Mouse (Mus musculus) hindbrain, embryonic 16.5 days (tissue): ENCODE results near the gene Zfp985. TPM values are rescaled to one million over a fixed set of nuclear protein-coding genes. Genes with fewer than 3 reads are reported as not detected.
"Not testable (repeated sequence)": the region's sequence is repeated elsewhere in the genome, so short reads cannot be mapped to it uniquely, and the experiment has no call there.

Source experiments
- ATAC-seq: fragments of 200-750 bp; cut with Nextera tagmentation; 2 replicates; pipeline ENCODE4 v1.8.0; 2017; ENCODE audit warnings: moderate TSS enrichment, moderate library complexity
- H3K27ac ChIP-seq: fragments of 300-500 bp; sonication (generic); 2 replicates; pipeline ENCODE4 v1.5.1; 2014; ENCODE audit warnings: low read depth, mild to moderate bottlenecking, control low read depth, low read length, moderate library complexity
- H3K27me3 ChIP-seq: fragments of 300-500 bp; sonication (generic); replicated peaks from 2 replicates; pipeline ENCODE4 v1.6.1; 2014; ENCODE audit warnings: low read length; ENCODE audit not compliant: control insufficient read depth, insufficient read depth
- H3K36me3 ChIP-seq: fragments of 300-500 bp; sonication (generic); 2 replicates; pipeline ENCODE4 v1.6.1; 2014; ENCODE audit warnings: mild to moderate bottlenecking, low read length, moderate library complexity, mixed read lengths; ENCODE audit not compliant: control insufficient read depth, insufficient read depth
- H3K4me1 ChIP-seq: fragments of 300-500 bp; sonication (generic); 2 replicates; pipeline ENCODE4 v1.6.1; 2014; ENCODE audit warnings: low read depth, low read length; ENCODE audit not compliant: control insufficient read depth, insufficient read depth
- H3K4me2 ChIP-seq: fragments of 300-500 bp; sonication (generic); 2 replicates; pipeline ENCODE4 v1.6.1; 2014; ENCODE audit warnings: mild to moderate bottlenecking, low read length, control low read depth, moderate library complexity
- H3K4me3 ChIP-seq: fragments of 300-500 bp; sonication (generic); 2 replicates; pipeline ENCODE4 v1.5.1; 2014; ENCODE audit warnings: mild to moderate bottlenecking, low read length, control low read depth, moderate library complexity
- H3K9ac ChIP-seq: fragments of 300-500 bp; sonication (generic); 2 replicates; pipeline ENCODE4 v1.6.1; 2014; ENCODE audit warnings: low read depth, mild to moderate bottlenecking, control low read depth, low read length, moderate library complexity
- H3K9me3 ChIP-seq: fragments of 300-500 bp; sonication (generic); 2 replicates; pipeline ENCODE4 v1.6.1; 2014; ENCODE audit warnings: mild to moderate bottlenecking, low read length, moderate library complexity; ENCODE audit not compliant: control insufficient read depth
- WGBS: fragments of 180-500 bp; shearing (Covaris S2); extraction: QIAGEN DNeasy Blood & Tissue Kit; methylation state at CpG from one replicate; pipeline ENCODE4 v1.1.7; 2014; 5-methylcytosine and 5-hydroxymethylcytosine counted together
- polyA plus RNA-seq: library from polyadenylated mRNA; unstranded; fragments of >200 nt; fragmentation: Nextera tagmentation; extraction: Ambion mirVana; gene quantifications from 2 replicates; pipeline ENCODE4 v1.2.1, GENCODE M21; 2015

Zfp985 gene
- polyA plus RNA-seq, 1 experiment from 2014 or later, result 0.21 TPM

DNA sequence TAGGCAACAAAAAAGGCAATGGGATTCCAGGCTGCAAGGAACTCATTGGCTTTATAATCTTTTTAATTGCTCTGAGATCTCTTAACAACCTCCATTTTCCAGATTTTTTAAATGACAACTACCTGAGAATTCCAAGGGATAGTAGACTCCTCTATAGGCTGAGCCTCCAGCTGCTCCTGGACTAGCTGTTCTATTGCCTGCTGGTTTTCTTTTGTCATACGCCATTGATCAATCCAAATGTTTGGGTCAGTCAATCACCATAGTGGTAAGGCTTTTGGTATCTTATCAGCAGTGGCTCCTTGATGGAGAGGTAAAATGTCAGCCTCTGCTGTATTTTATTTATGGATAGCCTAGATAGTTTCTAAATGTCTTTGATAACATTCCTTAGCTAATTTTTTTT lies 44.6 kb downstream of the Zfp985 start:
- Histone ChIP-seq H3K36me3 (no peaks in the 10 kb centered on the region), H3K4me1 (no peaks in the 10 kb centered on the region), H3K9ac (no peak overlapping the region), H3K4me3 (no peak overlapping the region), H3K4me2 (no peak overlapping the region), H3K27ac (no peak overlapping the region), H3K27me3 (no peaks in the 10 kb centered on the region), H3K9me3 (peaks cover 3% of the 10 kb centered on the region)
- 60% methylated on average over 1 of the region's 1 CpGs for WGBS
- no peak for ATAC-seq

DNA sequence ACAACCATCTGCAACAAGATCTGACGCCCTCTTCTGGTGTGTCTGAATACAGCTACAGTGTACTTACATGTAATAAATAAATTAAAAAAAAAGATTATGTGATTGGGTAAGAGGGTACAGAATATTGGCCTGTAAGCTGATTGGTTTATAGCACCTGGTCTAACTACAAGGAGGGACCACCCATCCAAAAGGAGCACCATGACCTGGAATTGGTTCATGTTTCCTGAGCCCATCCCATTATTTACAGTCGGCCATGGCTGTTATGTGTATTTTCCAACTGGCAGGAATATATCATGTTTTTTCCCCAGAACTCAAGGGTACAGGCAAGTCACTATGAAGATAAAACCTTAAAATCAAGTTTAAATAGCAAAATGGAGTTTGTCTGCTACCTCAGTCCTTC lies 45.8 kb downstream of the Zfp985 start:
- ATAC-seq, result no peak
- no peak overlapping the region for H3K4me2 ChIP-seq
- peaks cover 3% of the 10 kb centered on the region for H3K9me3 ChIP-seq

DNA sequence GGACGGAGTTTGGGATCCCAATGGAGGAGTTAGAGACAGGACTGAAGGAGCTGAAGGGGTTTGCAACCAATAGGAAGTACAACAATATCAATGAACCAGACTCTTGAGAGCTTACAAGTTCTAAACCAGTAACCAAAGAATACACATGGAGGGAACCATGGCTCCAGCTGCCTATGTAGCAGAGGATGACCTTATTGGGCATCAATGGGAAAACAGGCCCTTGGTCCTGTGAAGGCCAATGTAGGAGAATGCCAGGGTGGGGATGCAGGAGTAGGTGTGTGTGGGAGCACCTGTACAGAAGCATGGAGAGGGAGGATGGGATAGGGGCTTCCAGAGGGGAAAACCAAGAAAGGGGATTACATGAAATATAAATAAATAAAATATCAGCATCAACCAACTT lies 48.8 kb downstream of the Zfp985 start:
- Histone ChIP-seq H3K4me3 (no peak overlapping the region), H3K27ac (no peak overlapping the region), H3K9ac (no peak overlapping the region), H3K9me3 (peaks cover 3% of the 10 kb centered on the region), H3K4me2 (no peak overlapping the region), H3K4me1 (no peaks in the 10 kb centered on the region), H3K27me3 (no peaks in the 10 kb centered on the region), H3K36me3 (no peaks in the 10 kb centered on the region)
- ATAC-seq, result no peak
- 56% methylated on average over 1 of the region's 1 CpGs for WGBS

More for the DNA sequence above, 45.8 kb downstream of the Zfp985 start:
- H3K27me3 ChIP-seq, result no peaks in the 10 kb centered on the region
- H3K36me3 ChIP-seq, result no peaks in the 10 kb centered on the region
- no peak overlapping the region for H3K9ac ChIP-seq
- no peak overlapping the region for H3K4me3 ChIP-seq
- no peaks in the 10 kb centered on the region for H3K4me1 ChIP-seq
- no peak overlapping the region for H3K27ac ChIP-seq
- 66% methylated on average over 2 of the region's 2 CpGs for WGBS

DNA sequence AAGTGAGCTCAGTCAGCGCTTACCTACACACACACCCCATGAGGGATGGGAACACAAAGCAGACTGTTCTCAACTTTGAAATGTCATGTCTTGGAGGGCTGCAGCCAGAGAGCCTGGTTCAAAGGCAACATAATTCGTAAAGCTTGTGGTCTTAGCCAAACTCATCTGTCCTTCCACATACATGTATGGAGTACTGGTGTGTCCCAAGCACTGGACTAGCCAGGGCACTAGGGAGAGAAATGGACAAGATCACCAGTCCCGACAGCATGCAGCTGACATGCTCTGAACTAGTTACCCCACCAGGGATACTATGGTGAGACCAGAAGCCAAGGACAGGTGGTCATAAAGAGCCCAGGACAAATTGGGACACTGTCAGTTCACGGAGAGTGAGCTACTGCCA lies 50.7 kb downstream of the Zfp985 start:
- Histone ChIP-seq H3K4me1 (no peaks in the 10 kb centered on the region), H3K9me3 (peaks cover 6% of the 10 kb centered on the region), H3K4me3 (no peak overlapping the region), H3K27me3 (no peaks in the 10 kb centered on the region), H3K36me3 (no peaks in the 10 kb centered on the region), H3K4me2 (no peak overlapping the region), H3K27ac (no peak overlapping the region), H3K9ac (no peak overlapping the region)
- no peak for ATAC-seq
- 80% methylated on average over 4 of the region's 4 CpGs for WGBS

DNA sequence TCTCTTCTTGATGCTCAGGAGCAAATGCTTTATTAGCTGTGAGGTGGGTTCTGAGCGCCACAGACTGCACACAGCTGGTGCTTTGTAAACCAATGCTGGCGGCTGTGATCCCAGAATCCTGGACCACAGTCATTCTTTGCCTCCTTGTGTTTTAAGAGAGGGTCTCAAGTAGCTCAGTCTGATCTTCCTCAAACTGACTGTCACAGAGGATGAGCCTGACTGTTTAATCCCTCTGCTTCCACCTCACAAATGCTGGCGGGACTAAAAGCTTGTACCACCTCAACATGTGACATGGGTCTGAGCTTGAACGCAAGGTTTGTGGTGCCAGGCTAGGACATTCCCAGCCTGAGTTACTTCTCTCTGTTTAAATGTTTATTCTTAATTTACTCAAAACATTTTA lies 52.4 kb downstream of the Zfp985 start:
- ATAC-seq, result no peak

DNA sequence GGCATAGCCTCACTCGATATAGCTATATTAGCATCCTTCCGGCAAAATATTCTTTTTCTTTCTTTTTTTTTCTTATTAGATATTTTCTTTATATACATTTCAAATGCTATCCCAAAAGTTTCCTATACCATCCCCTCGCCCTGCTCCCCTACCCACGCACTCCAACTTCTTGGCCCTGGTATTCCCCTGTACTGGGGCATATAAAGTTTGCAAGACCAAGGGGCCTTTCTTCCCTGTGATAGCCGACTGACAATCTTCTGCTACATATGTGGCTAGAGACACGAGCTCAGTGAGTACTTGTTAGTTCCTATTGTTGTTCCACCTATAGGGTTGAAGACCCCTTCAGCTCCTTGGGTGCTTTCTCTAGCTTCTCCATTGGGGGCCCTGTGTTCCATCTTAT lies 53.4 kb downstream of the Zfp985 start:
- not testable (repeated sequence) for H3K9ac ChIP-seq, H3K4me2 ChIP-seq, H3K27ac ChIP-seq, H3K4me1 ChIP-seq, H3K9me3 ChIP-seq, ATAC-seq, H3K4me3 ChIP-seq, H3K27me3 ChIP-seq, H3K36me3 ChIP-seq
- 87% methylated on average over 6 of the region's 6 CpGs for WGBS

More for the DNA sequence above, 52.4 kb downstream of the Zfp985 start:
- peaks cover 5% of the 10 kb centered on the region for H3K9me3 ChIP-seq
- H3K4me1 ChIP-seq, result no peaks in the 10 kb centered on the region
- H3K9ac ChIP-seq, result no peak overlapping the region
- H3K4me2 ChIP-seq, result no peak overlapping the region
- no peak overlapping the region for H3K27ac ChIP-seq
- no peak overlapping the region for H3K4me3 ChIP-seq
- 85% methylated on average over 4 of the region's 4 CpGs for WGBS
- H3K27me3 ChIP-seq, result no peaks in the 10 kb centered on the region
- H3K36me3 ChIP-seq, result no peaks in the 10 kb centered on the region

DNA sequence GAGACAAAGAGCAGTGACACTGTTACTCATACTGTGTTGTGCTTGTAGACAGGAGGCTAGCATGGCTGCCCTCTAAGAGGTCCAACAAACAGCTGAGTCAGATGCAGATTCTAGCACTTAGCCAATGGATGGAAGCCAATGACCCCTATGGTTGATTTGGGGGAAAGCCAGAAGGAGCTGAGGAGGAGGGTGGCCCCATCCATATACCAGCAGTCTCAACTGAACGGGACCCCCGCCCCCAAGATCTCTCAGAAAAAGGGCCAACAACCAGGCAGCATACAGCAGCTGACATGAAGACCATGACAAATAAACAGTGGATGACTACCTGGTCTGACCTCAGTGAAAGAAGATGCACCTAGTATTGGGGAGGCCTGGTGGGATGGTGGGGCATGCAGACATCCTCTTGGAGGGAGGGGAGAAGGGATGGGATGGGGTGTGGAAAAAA lies 80.8 kb downstream of the Zfp985 start:
- H3K36me3 ChIP-seq, H3K9ac ChIP-seq, H3K4me2 ChIP-seq, H3K27ac ChIP-seq, H3K9me3 ChIP-seq, H3K4me1 ChIP-seq, H3K4me3 ChIP-seq, H3K27me3 ChIP-seq, ATAC-seq: not testable (repeated sequence)
- WGBS, result no CpG with 5 or more reads among the region's 2 CpGs

Other genes with a start within 250 kb of the Zfp985 start
- 0.08 and 0.29 TPM in 2 replicates for gene Zfp988, start 247.6 kb upstream of the Zfp985 start, polyA plus RNA-seq
- gene Zfp978, start 192.0 kb upstream of the Zfp985 start, polyA plus RNA-seq, result 0.17 TPM in 1 of 2 replicates, not detected in the other
- 4.4 and 5.2 TPM in 2 replicates for gene Zfp982, start 60.9 kb upstream of the Zfp985 start, polyA plus RNA-seq
- 0.52 and 1.0 TPM in 2 replicates for gene Gm16503, start 13.1 kb upstream of the Zfp985 start, polyA plus RNA-seq
- gene Zfp979, start 89.2 kb downstream of the Zfp985 start, polyA plus RNA-seq, result 2.6 and 2.9 TPM in 2 replicates
- 0.06 TPM in 1 of 2 replicates, not detected in the other for gene Zfp534, start 149.3 kb downstream of the Zfp985 start, polyA plus RNA-seq